Mouse (Mus musculus): Measurements from ENCODE around the gene Emilin2.
A peak's percentile ranks its signal among the peaks of the same experiment; 100 is the strongest.

Gene Emilin2

GRCm38 (mm10) chr17:71228651-71229050 lies 83.1 kb downstream of the Emilin2 start:
- no peak for DNase-seq

- DNase-seq = no peak
Observed at GRCm38 (mm10) chr17:71227128-71227895, 84.5 kb downstream of the Emilin2 start.

GRCm38 (mm10) chr17:71225091-71225490 lies 86.7 kb downstream of the Emilin2 start:
- peak in 1 of 2 experiments; percentile 26 for DNase-seq

- no peak for DNase-seq
Observed at GRCm38 (mm10) chr17:71224521-71224920, 87.3 kb downstream of the Emilin2 start.

DNA sequence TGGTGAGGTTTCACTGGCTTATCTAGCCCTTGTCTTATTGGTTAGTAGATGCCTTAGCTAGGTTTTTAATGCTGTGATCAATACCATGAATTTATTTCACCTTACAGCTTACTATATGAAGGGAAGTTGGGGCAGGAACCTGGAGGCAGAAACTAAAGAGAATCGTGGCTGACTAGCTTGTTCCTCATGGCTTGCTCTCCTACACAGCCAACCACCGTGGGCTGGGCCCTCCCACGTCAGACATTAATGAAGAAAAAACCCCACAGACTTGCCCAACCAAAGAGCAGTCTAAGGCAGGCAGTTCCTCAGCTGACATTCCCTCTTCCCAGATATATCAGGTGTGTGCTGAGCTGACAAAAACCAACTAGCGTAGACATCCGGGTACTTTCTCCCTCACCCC lies 88.1 kb downstream of the Emilin2 start:
- DNase-seq = no peak

- DNase-seq = no peak
Observed at GRCm38 (mm10) chr17:71221383-71221782, 90.4 kb downstream of the Emilin2 start.

DNA sequence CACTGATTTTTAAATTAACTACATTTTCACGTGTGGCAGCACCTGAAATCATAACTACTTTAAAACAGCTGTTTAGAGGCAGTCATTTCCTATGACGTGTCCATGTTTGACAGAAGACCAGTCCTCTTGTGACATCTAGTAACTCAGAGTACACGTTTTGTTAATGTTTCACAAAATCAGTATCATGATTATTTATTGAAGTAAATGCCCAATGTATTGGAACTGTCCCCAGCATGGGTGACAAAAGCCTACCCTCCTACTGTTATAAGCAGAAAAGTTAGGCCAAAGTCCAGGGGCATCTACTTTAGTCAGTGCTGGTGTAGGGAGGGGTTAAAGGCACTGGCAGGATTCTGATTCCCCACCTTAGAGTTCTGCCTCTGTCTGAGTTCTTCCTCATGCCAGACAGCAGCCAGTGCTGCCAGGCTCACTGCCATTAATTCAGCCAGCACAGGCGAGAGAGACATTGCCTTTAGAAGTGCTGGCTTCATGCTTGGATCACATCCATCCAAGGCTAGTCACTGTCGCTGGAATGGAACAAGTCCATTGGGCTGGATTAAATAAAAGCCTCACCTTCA lies 94.6 kb downstream of the Emilin2 start:
- DNase-seq = no peak

DNA sequence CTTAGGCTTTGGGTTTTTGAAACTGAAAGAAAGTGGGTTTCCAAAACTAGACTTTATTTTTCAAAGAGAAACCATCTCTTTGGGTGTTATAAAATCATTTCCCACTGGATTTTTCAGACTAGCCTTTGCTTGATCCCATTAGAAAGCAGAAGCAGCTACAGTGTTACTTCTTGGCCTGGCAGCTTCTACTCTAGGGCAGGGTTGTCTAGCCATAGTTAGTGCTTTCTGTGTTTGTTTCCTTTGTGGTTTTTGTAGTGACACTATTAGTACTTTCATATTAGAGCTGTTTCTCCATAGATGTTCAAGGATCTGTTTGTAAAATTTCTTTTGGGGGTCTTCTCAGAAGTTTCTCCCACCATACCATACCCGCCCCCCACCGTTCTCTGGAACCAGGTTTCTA lies 95.5 kb downstream of the Emilin2 start:
- DNase-seq = no peak

DNA sequence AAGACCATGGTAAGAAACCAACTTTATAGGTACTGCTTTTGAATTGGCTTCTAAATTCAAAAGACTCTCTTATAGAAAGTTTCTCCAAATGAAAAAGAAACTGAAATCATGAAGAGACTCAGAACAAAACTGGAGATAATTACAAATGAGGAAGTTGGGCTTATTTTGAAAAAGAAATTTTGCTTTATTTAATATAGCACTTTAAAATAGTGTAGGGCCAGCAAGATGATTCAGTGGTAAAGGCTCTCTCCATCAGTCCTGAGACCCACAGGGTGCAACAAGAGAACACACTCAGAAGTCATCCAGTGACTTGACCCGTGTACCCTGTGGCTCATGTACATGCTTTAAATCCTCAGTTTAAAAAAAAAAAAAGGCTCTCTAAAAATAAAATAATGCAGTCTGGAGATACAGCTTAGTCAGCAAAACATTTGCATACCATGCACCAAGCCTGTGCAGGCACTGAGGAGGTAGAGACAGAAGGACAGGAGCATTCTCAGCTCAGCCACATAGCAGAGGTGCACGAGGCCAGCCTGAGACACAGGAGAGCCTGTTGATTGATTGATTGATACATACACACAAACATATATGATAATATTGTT lies 96.4 kb downstream of the Emilin2 start:
- no peak for DNase-seq

DNA sequence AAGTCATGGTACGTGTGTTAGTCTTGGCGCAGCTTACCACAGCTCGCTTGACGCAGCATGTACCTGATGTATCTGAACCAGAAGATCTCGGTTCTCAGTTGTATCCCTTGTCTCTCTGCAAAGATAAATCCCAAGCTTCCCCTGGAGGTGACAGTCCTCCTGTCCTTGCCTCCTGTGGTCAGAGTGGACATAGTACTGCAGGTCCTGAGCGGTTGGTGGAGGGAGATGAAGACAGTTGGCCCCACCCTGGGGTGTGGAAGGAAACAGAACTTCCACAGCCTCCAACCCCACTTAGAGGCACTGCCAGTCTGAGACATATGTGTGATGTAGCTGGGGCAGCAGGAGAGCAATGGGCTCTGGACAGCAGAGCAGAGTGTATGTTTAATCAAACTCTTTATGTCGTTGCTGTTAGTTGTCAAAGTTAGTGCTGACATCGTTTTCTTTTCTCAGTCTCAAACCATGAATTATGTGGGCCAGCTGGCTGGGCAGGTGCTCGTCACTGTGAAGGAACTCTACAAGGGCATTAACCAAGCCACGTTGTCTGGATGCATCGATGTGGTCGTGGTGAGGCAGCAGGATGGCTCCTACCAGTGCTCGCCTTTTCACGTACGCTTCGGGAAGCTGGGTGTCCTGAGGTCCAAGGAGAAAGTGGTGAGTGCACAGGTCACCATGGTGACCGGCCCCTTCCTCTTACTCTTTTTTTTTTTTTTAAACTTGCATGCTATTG lies 97.1 kb downstream of the Emilin2 start:
- no peak for DNase-seq

DNA sequence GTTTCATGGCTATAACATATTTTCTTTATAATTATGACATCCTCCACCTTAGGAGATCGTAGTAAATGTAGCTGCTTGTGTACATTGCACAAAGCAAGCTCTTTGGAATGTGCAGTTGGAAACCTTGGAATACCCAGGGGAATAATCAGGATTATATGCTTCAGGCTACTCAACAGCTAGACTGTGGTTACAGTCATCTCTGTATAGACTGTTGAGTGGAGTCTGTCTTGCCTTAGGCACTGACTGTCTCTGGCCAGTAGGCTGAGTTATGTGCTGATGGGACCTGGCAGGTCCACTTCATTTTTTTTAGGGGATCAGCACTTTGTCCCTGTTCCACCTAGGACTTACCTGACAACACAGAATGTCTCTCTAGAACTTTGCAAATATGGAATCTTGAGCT lies 98.1 kb downstream of the Emilin2 start:
- no peak for DNase-seq

- DNase-seq = no peak
Observed at GRCm38 (mm10) chr17:71211962-71212646, 99.7 kb downstream of the Emilin2 start.

- no peak for DNase-seq
Observed at GRCm38 (mm10) chr17:71209936-71210335, 101.8 kb downstream of the Emilin2 start.

- no peak for DNase-seq
Observed at GRCm38 (mm10) chr17:71208921-71209320, 102.9 kb downstream of the Emilin2 start.

DNA sequence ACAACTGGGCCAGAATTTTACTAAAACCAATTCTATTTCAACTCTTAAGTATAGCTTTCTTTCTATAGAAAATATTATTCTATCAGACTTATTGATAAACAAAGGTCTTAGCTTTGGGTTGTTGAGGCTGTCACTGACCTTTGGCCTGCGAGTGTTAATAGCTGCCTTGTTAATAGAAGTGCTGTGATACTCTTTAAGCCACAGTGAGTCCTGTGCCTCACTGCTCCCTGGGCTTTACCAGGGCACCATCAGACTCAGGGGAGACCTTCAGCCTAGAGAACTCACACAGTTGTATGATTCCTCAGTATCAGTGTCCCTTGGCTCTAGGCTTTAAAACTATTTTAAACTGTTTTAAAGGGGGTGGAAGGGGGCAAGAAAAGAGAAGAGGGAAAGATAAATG lies 103.4 kb downstream of the Emilin2 start:
- no peak for DNase-seq

DNA sequence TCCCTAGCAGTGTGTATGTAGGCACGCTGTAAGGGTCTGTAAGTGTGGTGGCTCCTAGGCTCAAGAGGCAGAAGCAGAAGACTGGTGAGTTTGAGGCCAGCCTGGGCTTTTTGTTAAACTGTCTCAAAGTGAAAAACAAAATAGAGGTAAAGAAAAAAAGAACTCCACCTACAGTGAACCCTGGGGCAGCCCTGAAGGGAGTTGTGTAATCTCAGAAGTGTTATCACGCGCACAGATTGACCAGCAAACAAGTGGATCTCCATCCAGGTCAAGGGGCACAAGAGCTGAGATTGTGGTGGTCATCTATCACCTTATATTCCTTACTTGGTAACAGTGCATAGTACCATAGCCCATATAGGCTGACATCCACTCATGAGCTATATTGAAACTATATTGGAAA lies 104.5 kb downstream of the Emilin2 start:
- no peak for DNase-seq

DNA sequence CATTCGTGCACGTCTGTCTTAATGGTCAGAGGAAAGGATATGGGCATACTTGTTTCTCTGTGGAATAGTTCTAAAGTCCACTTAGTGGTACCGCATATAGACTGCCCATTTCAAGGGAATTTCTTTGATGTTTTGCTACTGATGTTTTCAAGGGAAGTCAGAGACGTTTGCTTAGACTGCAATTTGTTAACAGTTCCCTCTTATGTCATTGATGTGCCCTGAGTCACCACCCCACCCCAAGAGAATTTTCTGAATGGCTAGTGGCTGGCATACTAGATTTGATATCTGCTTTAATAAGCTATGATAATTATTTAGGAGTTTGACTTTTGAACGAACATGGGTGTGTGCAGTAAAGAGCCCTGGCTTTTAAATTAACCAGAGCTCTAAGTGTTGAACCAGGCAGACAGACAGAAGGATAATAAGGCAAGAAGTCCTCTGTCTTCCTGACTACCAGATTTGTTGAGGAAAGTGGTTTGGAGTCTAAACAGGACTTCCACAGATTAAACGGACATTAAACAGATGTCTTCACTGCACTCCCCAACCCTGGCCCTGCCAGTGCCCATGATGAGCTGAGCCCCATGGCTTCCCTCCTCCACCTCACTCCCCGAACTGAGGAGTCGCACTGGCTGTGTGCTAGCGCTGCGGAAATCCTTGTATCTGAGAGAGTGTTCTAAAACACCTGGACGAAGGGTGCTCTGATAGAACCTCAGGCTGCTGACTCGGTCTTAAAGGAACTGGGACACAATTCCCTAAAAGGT lies 105.5 kb downstream of the Emilin2 start:
- no peak for DNase-seq

DNA sequence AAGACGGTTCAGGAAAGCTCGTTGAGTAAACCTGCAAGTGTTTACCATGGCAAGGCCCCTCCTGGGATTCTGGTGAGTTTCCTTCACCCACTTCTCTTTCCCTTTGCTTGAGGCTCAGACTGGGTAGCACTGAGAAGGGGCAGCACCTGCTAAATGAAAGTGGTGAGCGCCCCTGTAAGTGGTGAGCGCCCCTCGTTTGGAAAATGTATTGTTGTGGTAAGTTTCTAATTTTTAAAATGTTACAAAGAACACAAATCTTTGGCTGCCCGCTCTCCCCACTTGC lies 107.0 kb downstream of the Emilin2 start:
- DNase-seq = no peak

DNA sequence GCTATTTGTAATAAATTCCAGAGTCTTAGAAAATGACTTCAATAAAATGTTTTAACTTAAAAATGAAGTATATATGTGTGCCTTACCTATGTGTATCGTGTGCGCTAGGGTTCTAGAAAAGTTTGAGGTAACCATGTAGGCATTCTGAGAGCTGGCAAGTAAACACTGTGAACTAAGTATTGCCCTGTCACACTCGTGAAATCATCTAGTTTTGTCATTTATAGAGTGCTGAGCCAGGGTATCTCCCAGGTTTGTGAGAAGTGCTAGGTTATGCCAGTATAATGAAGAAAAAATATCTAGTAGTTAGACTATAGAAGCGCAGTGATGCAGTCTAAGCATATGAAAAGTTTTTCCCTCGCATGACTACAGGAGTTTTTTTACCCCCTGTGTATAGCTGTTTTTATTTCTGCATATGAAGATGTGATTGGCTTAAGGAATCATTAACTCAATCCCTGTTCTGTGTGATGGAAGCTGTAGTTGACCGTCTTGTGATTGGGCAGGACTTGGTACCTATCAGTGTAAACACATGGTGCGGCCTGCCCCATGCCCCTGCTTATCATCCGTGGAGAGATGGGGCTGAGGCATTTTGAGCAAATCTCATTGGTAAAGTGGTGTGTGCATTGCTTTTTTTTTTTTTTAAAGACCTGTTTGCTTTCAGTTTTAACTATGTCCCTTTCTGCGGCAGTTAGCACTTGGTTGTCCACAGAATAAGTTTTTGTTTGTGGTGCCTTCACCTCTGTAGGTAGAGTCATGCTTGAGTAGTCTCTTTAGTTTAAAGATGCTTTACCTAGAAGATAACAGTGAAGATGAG lies 107.6 kb downstream of the Emilin2 start:
- no peak for DNase-seq

All from lung, postnatal 4 days (tissue).